Mouse (Mus musculus) megakaryocyte-erythroid progenitor cell, adult 5-6 weeks (primary cell): ENCODE data around the gene Eef1a1. TPM values are rescaled to one million over a fixed set of nuclear protein-coding genes. Genes with fewer than 3 reads are reported as not detected.
"Not testable (repeated sequence)": the region's sequence is repeated elsewhere in the genome, so short reads cannot be mapped to it uniquely, and the experiment has no call there.

Source experiments
- ATAC-seq: replicated peaks from 2 replicates; pipeline ENCODE4 v1.8.0; 2016; ENCODE audit warnings: mild to moderate bottlenecking, inconsistent platforms; ENCODE audit not compliant: severe bottlenecking, poor library complexity, low FRiP score, low TSS enrichment
- total RNA-seq, 2 experiments: library from RNA; stranded (forward) in 1 of 2; stranded (reverse) in 1 of 2; fragments of 200-1000, 215-1000 nt in 1 of 2; fragments of >200 nt in 1 of 2; fragmentation: Nextera tagmentation in 1 of 2; gene quantifications; 2 replicates each; pipeline ENCODE4 v1.2.3; 2014 to 2017

Gene Eef1a1
- total RNA-seq, 2 experiments from 2014 or later = 11,779 to 14,853 TPM

DNA sequence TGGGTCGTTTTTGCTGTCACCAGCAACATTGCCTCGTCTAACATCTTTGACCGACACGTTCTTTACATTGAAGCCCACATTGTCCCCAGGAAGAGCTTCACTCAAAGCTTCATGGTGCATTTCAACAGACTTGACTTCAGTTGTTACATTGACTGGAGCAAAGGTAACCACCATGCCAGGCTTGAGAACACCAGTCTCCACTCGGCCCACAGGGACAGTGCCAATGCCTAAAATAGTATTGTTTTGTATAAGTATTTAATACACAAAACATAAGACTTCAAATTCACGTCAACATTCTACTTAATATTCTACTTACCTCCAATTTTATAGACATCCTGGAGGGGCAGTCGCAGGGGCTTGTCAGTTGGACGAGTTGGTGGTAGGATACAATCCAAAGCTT lies 9.6 kb downstream of the Eef1a1 start:
- ATAC-seq = not testable (repeated sequence)

DNA sequence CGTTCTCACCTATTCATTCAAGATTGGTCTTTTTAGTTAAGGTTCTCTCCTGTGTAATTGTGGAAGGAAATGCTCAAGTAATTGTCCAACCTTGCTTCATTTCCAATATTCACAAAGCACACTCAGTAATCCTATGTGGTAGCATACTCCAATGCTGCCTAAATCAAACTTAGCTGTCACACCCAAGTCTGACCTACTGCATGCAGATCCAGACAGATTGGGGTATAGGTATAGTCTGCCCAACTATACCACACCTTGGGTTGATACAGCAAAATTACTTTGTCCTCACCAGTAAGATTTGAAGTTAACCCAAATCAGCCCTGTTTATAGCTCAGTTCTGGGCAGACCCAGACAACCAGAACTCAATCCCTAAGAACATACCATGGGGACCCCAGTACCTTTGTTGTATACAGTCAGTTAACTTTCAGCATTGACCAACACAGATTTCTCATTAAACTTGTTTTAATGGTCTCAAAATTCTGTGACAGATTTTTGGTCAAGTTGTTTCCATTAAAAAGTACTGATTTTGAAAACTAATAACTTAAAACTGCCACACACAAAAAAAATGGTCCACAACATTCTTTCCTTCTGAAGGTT lies 10.8 kb downstream of the Eef1a1 start:
- not testable (repeated sequence) for ATAC-seq

DNA sequence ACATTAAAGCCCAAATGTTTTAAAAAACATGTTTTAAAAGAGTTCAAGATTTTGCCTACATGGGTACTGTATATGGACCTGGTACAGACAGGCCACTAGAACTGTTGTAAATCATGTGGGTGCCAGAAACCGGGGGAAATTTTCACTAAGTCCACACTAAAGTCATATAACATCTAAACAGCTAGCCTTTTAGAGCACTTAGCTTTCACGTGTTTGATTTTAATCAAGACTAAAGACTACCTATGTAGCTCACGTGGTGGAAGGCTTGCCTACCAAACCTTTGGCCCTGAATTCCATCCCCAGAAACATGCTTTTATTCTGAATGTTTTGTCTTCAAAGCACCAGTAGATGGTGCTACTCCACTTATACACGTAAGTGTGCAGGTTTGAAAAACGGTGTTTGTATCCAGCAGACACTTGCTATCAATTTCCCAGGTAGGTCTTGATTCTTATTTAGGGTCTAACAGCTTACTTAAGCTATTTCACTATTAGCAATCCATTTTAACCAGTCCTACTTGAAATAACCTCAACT lies 11.9 kb downstream of the Eef1a1 start:
- peak; percentile 9; the same call in 1 of the 2 replicates for ATAC-seq

DNA sequence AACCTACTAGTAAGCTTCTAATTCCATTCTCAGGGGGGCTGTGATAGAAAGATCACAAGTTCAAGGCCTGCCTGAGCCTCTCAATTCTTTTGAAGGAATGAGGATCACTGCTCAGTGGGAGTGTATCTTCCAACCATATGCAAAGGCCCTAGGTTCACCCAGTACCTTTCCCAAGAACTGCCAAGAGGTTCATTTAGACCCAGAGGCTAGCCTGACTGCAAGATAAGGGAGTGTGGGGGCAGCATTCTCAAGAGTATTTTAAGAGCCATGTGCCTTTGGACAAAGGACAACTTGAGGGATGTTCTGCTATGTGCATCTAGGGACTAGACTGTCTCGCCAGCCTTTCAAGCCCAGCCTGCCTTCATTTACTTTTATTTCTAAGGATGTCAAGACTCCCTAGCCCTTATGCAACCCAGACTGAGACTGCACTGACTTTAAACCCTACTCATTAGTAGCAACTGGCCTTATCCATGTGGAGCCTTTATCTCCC lies 12.4 kb downstream of the Eef1a1 start:
- ATAC-seq = peak; percentile 12; the same call in 1 of the 2 replicates

DNA sequence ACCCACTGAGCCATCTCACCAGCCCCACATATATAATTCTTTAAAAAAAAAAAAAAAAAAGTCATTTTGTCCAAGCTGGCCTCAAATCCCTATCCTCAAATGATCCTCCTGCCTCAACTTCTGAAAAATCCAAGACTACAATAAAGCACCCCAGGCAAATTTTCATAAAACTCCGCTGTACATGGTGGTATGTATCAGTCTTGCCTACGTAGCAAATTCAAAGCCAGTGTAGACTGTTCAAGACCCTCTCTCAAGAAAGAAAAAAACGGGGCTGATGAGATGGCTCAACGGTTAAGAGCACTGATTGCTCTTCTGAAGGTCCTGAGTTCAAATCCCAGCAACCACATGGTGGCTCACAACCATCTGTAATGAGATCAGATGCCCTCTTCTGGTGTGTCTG lies 13.1 kb downstream of the Eef1a1 start:
- no peak for ATAC-seq

DNA sequence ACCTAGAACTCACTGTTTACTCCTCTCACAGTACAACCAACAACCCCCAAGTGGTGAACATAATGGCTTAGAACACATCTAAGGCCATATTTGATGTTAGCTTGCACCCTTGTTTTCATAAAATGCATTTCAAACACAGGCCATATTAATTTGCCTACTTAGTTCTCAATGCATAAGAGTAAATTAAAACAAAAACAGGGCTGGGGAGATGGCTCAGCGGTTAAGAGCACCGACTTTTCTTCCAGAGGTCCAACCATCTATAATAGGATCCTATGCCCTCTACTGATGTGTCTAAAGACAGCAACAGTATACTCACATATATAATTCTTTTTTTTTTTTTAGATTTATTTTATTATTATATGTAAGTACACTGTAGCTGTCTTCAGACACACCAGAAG lies 13.6 kb downstream of the Eef1a1 start:
- no peak for ATAC-seq

DNA sequence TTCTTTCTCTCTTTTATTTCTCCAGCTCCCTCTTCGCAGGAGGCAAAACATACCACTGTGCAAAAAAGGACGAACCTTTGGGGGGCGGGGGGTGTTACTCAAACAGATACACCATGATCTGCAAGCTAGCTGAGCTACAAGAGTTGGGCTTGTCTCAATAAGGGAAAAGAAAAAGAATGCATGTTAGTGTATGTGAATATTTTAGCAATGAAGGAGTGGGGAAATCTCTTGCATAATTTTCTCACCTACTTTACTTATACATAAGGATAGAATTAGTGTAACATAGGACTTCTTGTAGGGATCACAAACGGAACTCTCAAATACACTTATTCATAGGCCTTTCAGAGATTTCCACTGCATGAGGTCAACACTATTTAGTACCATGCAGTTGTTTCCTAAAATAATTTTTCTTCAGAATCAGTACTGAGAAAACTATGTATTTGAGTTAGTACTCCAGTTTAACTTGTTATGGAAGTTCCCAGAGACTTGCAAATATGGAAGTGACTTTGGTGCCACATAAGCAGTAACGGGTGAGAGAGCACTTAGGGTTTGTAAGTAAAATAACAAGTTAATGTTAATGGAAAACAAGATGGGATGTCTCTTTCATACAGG lies 14.1 kb downstream of the Eef1a1 start:
- ATAC-seq = no peak

DNA sequence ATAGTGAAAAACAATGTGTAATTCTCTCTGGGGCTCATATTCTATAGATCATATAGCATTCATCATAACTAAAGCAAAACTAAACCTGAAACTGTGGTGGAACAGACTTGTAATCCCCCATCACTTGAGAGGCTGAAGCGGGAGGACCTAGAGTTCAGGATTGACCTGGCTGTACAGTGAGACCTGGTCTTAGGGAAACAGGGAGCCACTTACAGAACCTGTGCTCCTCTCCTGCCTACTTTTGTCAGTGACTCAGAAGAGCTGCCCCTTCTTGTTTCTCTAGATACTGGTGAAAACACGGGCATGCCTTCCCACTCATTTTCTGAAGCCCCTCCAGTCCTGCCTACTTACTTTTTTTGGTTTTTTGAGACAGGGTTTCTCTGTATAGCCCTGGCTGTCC lies 14.7 kb downstream of the Eef1a1 start:
- ATAC-seq = peak; percentile 7; the same call in 1 of the 2 replicates

DNA sequence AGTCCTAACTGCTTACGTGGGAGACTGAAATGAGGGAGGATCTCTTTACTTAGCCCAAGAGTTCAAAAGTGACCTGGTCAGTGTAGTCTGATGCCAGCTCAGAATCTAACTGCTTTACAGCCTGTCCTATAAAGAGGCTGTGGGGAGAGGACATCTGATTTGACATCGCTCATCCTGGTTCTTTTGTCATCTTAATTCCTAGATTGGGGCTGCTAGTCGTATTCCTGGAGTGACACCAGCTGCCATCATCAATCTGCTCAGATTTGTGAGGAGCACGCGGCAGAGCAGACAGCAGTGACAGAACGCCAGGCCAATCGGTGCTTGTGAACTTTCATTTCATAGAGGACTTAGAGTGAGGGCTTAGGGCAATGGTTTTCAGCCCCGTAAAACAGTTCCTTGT lies 15.4 kb downstream of the Eef1a1 start:
- 0 out of 2 replicates have a peak, but pooled peaks have one; percentile 9 for ATAC-seq

DNA sequence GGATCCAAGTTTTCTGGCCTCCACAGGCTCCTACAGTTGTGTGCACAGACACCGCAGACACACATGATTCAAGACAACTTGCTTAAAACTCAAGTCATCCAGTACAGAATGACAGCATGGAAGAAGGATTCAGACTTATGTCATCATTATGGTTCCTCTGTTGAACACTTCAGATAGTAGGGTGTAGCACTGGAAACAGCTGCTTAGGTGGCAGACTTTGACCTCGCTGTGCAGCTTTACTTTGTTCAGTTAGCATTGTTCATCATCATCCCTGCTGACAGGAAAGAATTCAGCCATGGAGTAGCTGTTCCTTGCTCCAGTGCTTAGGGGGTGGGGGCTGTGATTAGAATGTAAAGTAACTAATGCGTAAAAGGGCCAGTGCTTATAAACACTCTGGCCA lies 23.2 kb downstream of the Eef1a1 start:
- ATAC-seq = no peak

DNA sequence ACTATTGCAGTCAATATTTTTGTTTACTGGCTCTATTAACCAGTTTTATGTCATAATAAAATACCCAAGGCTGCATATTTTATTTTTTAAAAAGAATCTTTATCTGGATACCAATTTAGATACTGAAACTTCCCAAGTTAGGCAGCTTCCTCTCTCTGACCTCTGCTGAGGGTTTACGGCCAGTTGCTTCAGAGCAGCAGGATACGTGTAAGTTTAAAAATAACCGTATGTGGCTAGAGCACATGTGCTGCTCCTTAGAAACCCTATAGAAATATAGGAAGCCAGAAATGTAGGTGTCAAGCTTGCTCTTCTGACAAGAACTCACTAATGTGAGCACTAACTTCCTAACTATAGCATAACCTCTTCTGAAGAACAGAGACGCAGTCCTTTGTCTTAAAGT lies 25.6 kb downstream of the Eef1a1 start:
- no peak for ATAC-seq

DNA sequence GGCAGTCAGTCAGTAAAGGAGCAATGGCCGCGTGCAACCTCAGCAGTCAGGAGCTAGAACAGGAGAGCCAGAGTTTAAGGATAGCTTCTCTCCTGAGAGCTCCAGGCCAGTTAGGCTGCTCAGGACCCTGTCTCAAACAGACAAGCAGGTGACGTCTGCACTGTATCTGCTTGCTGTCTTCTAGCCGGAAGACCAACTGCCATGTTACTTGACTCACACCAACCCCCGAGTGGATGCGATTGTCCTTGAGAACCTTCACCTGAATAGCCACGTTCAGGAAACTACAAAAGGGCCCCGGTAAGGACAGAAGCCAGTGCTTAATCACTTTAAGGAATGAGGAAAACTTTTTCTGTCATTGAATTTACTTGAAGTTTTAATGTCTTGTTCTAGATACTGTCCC lies 31.9 kb downstream of the Eef1a1 start:
- ATAC-seq = no peak

DNA sequence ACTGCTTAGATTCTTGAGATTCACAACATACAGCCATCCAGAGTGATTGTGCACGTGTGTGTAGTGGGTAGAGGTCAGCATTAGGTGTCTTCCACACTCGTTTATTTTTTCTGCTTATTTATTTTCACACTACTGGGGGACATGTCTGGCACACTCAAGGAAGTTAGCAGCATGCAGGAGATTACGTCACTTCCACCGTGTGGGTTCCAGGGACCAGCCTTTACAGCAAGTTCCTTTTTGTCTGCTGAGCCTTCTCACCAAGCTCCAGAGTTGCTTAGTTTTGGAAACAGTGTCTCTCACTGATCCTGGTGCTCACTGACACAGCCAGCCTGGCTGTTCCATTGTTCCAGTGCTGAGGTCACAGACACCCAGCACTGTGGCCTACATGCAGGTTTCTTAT lies 37.6 kb downstream of the Eef1a1 start:
- ATAC-seq = no peak

DNA sequence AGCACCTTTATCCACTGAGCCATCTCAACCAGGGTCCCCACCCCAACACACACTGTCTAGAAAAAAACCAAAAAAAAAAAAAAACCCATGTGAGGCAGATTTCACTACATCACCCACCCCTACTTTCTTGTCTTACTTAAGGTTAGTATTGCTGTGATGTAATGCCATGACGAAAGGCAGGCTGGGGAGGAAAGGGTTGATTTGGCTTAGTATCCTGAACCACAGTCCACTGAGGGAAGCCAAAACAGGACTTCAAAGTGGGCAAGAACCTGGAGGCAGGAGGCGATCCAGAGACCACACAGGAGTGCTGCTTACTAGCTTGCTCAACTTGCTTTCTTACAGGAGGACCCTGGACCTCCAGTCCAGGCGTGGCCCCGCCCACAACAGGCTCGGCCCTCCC lies 38.5 kb downstream of the Eef1a1 start:
- no peak for ATAC-seq

DNA sequence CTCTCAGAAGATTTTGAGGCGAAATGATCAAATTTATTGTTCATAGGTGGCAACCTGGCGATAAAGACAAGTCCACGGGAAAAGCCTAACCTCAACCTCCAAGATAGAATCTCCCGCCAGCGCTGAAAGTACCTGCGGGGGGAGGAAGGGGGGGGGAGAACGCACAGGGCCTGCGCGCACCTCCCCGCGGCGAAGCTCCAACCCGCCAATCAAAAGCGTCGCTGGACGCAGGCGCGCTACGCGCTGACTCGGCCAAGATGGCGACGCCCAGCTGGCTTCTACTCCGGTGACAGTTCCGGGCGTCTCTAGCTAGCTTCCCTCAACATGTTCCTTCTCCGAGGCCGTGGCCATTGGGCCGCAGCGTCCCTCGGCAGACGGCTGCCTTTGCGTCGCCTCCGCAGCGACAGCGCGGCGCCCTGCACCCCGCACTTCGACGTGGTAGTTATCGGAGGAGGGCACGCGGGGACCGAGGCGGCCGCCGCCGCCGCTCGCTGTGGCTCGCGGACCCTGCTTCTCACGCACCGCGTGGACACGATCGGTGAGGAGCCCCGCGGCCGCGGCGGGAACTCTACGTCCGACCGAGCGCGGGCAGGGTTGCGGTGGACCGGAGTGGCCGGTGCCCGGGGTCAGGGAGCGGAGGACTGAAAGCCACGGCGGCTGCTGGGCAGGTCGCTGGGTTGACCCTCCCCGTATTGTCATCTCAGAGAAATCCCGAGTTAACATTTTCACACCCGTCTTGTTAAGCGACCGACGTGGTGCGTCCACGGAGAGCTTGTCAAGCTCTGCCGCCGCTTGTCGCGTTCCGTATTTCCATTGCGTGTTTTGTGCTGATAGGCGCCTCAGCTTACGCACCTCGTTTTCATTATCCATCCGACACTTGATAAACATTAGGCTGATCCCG lies 40.7 kb downstream of the Eef1a1 start, which contains the start of the genes Mto1 and Gm17324:
Gene Mto1 (plus strand): TSS at position 236 of the 901 bp plus-strand sequence.
Gene Gm17324 (minus strand): TSS at position 814 of the 901 bp plus-strand sequence.
- ATAC-seq = peak; percentile 87

DNA sequence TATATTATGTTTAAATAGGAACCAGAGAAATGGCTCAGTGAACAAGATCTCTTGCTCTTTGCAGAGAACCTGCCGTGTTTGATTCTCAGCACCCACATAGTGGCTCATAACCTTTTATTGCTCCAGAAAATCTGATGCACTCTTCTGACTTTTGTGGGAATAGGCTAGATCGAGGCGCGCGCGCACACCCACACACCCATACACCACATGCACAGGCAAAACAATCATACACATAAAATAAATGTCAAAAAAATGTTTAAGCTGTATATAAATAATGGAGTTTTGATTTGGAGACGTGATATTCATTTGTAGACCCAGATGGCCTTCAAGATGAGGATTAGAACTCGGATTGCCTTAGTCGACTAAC lies 41.4 kb downstream of the Eef1a1 start:
- 0 out of 2 replicates have a peak, but pooled peaks have one; percentile 4 for ATAC-seq

DNA sequence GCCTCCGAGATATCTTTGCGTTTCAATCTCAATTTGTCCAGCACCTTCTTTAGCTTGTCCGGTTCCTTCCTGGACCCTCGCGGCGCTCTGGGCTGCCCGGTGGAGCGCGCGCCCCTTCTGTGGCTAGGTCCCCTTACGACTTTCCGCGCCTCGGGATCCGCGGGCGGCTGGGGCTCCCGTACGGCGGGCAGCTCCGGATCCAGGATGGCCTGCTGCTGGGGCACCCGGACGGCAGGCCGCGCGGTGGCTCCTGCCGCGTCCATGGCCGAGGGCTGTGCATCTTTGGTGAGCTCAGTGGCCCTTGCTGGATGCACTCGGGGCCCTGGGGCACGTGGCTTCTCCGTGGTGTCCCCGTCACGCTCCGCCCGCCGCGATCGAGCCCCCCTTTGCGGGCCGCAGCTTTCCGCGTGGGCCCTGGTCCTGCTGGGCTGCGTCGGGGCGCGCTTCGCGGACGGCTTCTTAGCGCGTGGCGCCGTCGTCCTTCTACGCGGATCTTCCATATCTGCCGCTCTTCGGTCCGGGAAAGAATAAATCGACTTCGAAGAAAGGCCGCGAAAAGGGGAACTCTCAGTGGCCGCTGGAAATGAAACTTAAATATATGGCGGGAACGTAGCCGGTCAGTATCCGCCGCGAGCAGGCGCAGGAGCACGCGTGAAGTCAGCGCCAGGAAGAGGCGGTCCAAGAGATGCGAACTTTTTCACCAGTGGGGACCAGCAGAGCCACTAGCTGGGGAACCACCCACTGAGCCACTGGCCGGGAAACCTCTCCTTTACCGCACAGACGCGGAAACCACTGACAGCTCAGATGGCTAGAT lies 46.2 kb downstream of the Eef1a1 start, which contains the start of gene Cgas:
Gene Cgas (minus strand): TSS at position 659 of the 814 bp plus-strand sequence.
- ATAC-seq = peak; percentile 67

DNA sequence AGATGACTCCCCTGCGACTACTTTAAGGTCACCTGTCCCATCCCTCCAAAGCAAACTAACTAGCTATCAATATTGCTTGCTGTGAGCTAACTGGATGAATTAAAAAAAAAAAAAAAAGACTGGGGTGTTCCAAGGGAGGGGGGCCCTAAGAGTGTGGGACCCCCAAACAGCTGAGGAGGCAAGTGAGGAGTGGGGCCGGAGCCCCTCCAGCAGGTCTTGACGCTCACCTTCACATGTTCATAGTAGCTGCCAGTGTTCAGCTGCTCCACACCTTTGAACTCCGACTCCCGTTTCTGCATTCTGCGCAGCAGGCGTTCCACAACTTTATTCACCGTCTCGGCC lies 46.7 kb downstream of the Eef1a1 start:
- no peak for ATAC-seq

DNA sequence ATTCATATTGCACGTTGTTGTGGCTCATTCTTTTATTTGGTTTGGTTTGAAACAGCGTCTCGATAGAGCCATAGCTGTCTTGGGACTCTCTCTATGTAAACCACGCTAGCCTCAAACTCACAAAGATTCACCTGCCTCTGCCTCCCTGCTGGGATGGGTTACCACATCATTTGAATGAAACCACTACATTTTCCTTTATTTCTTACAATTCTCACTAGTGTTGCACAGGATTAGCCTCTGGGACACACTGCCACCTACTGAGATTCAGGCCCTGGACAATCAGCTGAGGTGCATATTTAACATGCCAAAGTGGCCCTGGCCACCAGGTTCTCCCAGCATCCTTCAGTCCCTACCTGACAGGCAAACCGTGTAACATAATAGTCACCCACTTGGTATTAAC lies 49.5 kb downstream of the Eef1a1 start:
- ATAC-seq = no peak
